Mouse (Mus musculus): ENCODE measurements around the gene Gcgr. TPM values are rescaled to one million over a fixed set of nuclear protein-coding genes. Genes with fewer than 3 reads are reported as not detected.

Gcgr gene
- total RNA-seq (2021) = 1 to 10 TPM in 1 of 2 experiments, under 1 TPM in 1; 0.96 to 3.0 TPM
- long read RNA-seq, experiment 1, partial matches to known transcripts = 0 of 4 reads
- long read RNA-seq, experiment 1, other reads (novel, unspliced or antisense) = 3 of 4 reads
- long read RNA-seq, experiment 2, partial matches to known transcripts = 0 of 3 reads
- long read RNA-seq, experiment 2, other reads (novel, unspliced or antisense) = 1 of 3 reads

GRCm38 (mm10) chr11:120530085-120530964 lies at the start of gene Gcgr:
Gcgr (plus strand) TSS chr11:120530699.
- DNase-seq (ENCODE audit: low spot score in 2 of 2) = no peak

- no peak for DNase-seq (ENCODE audit: low spot score in 2 of 2)
Observed at GRCm38 (mm10) chr11:120483448-120483934, 47.0 kb upstream of the Gcgr start.

- DNase-seq (ENCODE audit: low spot score in 2 of 2) = peak; percentile 85
Observed at GRCm38 (mm10) chr11:120484265-120484981, 46.1 kb upstream of the Gcgr start, which contains the start of gene Mrpl12. Mrpl12 (plus strand) TSS chr11:120484613.

GRCm38 (mm10) chr11:120485251-120485650 lies 45.2 kb upstream of the Gcgr start:
- no peak for DNase-seq (ENCODE audit: low spot score in 2 of 2)

- DNase-seq (ENCODE audit: low spot score in 2 of 2) = no peak
Observed at GRCm38 (mm10) chr11:120488516-120488915, 42.0 kb upstream of the Gcgr start.

GRCm38 (mm10) chr11:120489054-120489761 lies 41.3 kb upstream of the Gcgr start:
- peak; percentile 42 to 55 for DNase-seq (ENCODE audit: low spot score in 2 of 2)

- DNase-seq (ENCODE audit: low spot score in 2 of 2) = no peak
Observed at GRCm38 (mm10) chr11:120490291-120491046, 40.0 kb upstream of the Gcgr start.

- peak; percentile 88 to 89 for DNase-seq (ENCODE audit: low spot score in 2 of 2)
Observed at GRCm38 (mm10) chr11:120491317-120492023, 39.0 kb upstream of the Gcgr start, which contains the start of gene Slc25a10. Slc25a10 (plus strand) TSS chr11:120491840.

GRCm38 (mm10) chr11:120492024-120492877 lies 38.2 kb upstream of the Gcgr start:
- DNase-seq (ENCODE audit: low spot score in 2 of 2) = peak in 1 of 2 experiments; percentile 45

GRCm38 (mm10) chr11:120492878-120493203 lies 37.7 kb upstream of the Gcgr start:
- DNase-seq (ENCODE audit: low spot score in 2 of 2) = no peak

- DNase-seq (ENCODE audit: low spot score in 2 of 2) = no peak
Observed at GRCm38 (mm10) chr11:120493351-120493750, 37.1 kb upstream of the Gcgr start.

GRCm38 (mm10) chr11:120493911-120494310 lies 36.6 kb upstream of the Gcgr start:
- no peak for DNase-seq (ENCODE audit: low spot score in 2 of 2)

- DNase-seq (ENCODE audit: low spot score in 2 of 2) = peak; percentile 63 to 67
Observed at GRCm38 (mm10) chr11:120497436-120497835, 33.1 kb upstream of the Gcgr start.

GRCm38 (mm10) chr11:120498226-120498625 lies 32.3 kb upstream of the Gcgr start:
- peak; percentile 38 to 51 for DNase-seq (ENCODE audit: low spot score in 2 of 2)

- DNase-seq (ENCODE audit: low spot score in 2 of 2) = no peak
Observed at GRCm38 (mm10) chr11:120498891-120499290, 31.6 kb upstream of the Gcgr start.

GRCm38 (mm10) chr11:120499894-120500293 lies 30.6 kb upstream of the Gcgr start:
- no peak for DNase-seq (ENCODE audit: low spot score in 2 of 2)

- DNase-seq (ENCODE audit: low spot score in 2 of 2) = no peak
Observed at GRCm38 (mm10) chr11:120500357-120500756, 30.1 kb upstream of the Gcgr start.

- DNase-seq (ENCODE audit: low spot score in 2 of 2) = no peak
Observed at GRCm38 (mm10) chr11:120501018-120501417, 29.5 kb upstream of the Gcgr start.

Measured in adrenal gland, adult 18-20 months (tissue).